Mouse (Mus musculus) liver, adult 2 months (tissue): ENCODE data around the gene Kifc5b. TPM values are rescaled to one million over a fixed set of nuclear protein-coding genes. Genes with fewer than 3 reads are reported as not detected.

ENCODE experiments used
- DNase-seq: peaks from one replicate; pipeline ENCODE4 v3.0.0-alpha.2; 2011; ENCODE audit warnings: low read depth, low spot score; ENCODE audit errors: extremely low read depth
- H3K27ac ChIP-seq: fragments of 200-500 bp; replicated peaks from 2 replicates; pipeline ENCODE4 v1.5.1; 2012; ENCODE audit warnings: low read depth, mild to moderate bottlenecking, control low read depth, inconsistent platforms, low read length; ENCODE audit not compliant: insufficient read depth
- H3K27me3 ChIP-seq: fragments of 200-500 bp; 2 replicates; pipeline ENCODE4 v1.6.1; 2012; ENCODE audit warnings: mild to moderate bottlenecking, moderate library complexity, low read length, inconsistent platforms; ENCODE audit not compliant: control insufficient read depth, insufficient read depth
- H3K36me3 ChIP-seq: fragments of 200-500 bp; 2 replicates; pipeline ENCODE4 v1.6.1; 2012; ENCODE audit warnings: low read length, inconsistent platforms; ENCODE audit not compliant: control insufficient read depth, insufficient read depth
- H3K4me1 ChIP-seq: fragments of 200-500 bp; 2 replicates; pipeline ENCODE4 v1.6.1; 2011; ENCODE audit warnings: low read length; ENCODE audit not compliant: control insufficient read depth, insufficient read depth
- H3K4me3 ChIP-seq: fragments of 200-500 bp; 2 replicates; pipeline ENCODE4 v1.5.1; 2011; ENCODE audit warnings: low read depth, mild to moderate bottlenecking, control low read depth, low read length, moderate library complexity; ENCODE audit not compliant: insufficient read depth
- H3K79me2 ChIP-seq: fragments of 200-500 bp; 2 replicates; pipeline ENCODE4 v1.6.1; 2012; ENCODE audit warnings: inconsistent platforms, mild to moderate bottlenecking, low read length, moderate library complexity; ENCODE audit not compliant: control insufficient read depth, insufficient read depth
- H3K9ac ChIP-seq: fragments of 200-500 bp; 2 replicates; pipeline ENCODE4 v1.6.1; 2012; ENCODE audit warnings: low read depth, mild to moderate bottlenecking, control low read depth, inconsistent platforms, low read length
- CTCF ChIP-seq: fragments of 200-500 bp; IDR thresholded peaks from 2 replicates; pipeline ENCODE4 v1.5.1; 2011; ENCODE audit warnings: low read depth, low read length, control low read depth
- POLR2A ChIP-seq: fragments of 200-500 bp; IDR thresholded peaks from 2 replicates; pipeline ENCODE4 v1.6.1; 2011; ENCODE audit warnings: low read length, control low read depth; ENCODE audit not compliant: insufficient read depth; ENCODE audit errors: extremely low read depth
- WGBS: fragments of 180-500 bp; shearing (Covaris S2); methylation state at CpG from one replicate; pipeline ENCODE4 v1.1.7; 2018; 5-methylcytosine and 5-hydroxymethylcytosine counted together
- polyA plus RNA-seq: library from polyadenylated mRNA; depleted of rRNA; stranded (reverse); fragments of >200 nt; gene quantifications from 2 replicates; pipeline ENCODE4 v1.2.3, GENCODE M21; 2012
- total RNA-seq: library from RNA; depleted of rRNA; stranded (reverse); fragments of >200 nt; gene quantifications from 2 replicates; pipeline ENCODE4 v1.2.3, GENCODE M21; 2014

Gene Kifc5b
- total and polyA plus RNA-seq, 2 experiments = 0.45 to 0.55 TPM

GRCm38 (mm10) chr17:26951952-26952877, 35.3 kb downstream of the Kifc5b start:
- no peak overlapping the region for H3K9ac ChIP-seq
- no peaks in the 10 kb centered on the region for H3K27me3 ChIP-seq
- no peaks in the 10 kb centered on the region for H3K36me3 ChIP-seq
- WGBS = 36% methylated on average over 23 of the region's 23 CpGs
- H3K79me2 ChIP-seq = no peaks in the 10 kb centered on the region
- peaks cover 2% of the 10 kb centered on the region; the same call in 1 of the 2 replicates for H3K4me1 ChIP-seq
- H3K4me3 ChIP-seq = no peak overlapping the region
- TF ChIP-seq CTCF = no peak
- no peak for TF ChIP-seq POLR2A
- no peak overlapping the region for H3K27ac ChIP-seq
- no peak for DNase-seq

- Histone ChIP-seq H3K4me3 (no peak overlapping the region), H3K9ac (no peak overlapping the region), H3K27me3 (no peaks in the 10 kb centered on the region), H3K4me1 (no peaks in the 10 kb centered on the region), H3K36me3 (no peaks in the 10 kb centered on the region), H3K79me2 (no peaks in the 10 kb centered on the region), H3K27ac (no peak overlapping the region)
- whole genome bisulfite sequencing = 63% methylated on average over 6 of the region's 6 CpGs
- TF ChIP-seq POLR2A (no peak), CTCF (no peak)
- no peak for DNase-seq
These were observed 36.3 kb downstream of the Kifc5b start for GRCm38 (mm10) chr17:26953201-26953600.

GRCm38 (mm10) chr17:26953726-26954125, 36.8 kb downstream of the Kifc5b start:
- Histone ChIP-seq H3K4me1 (no peaks in the 10 kb centered on the region), H3K27ac (no peak overlapping the region), H3K79me2 (no peaks in the 10 kb centered on the region), H3K9ac (no peak overlapping the region), H3K36me3 (no peaks in the 10 kb centered on the region), H3K27me3 (no peaks in the 10 kb centered on the region), H3K4me3 (no peak overlapping the region)
- no peak for DNase-seq
- 38% methylated on average over 14 of the region's 16 CpGs for WGBS
- no peak for TF ChIP-seq CTCF
- no peak for TF ChIP-seq POLR2A

GRCm38 (mm10) chr17:26956309-26956708, 39.4 kb downstream of the Kifc5b start:
- DNase-seq = no peak
- 56% methylated on average over 5 of the region's 5 CpGs for WGBS
- H3K79me2 ChIP-seq = no peaks in the 10 kb centered on the region
- no peaks in the 10 kb centered on the region for H3K36me3 ChIP-seq
- no peak for TF ChIP-seq POLR2A
- TF ChIP-seq CTCF = no peak
- no peak overlapping the region for H3K4me3 ChIP-seq
- no peaks in the 10 kb centered on the region for H3K4me1 ChIP-seq
- no peak overlapping the region for H3K9ac ChIP-seq
- H3K27ac ChIP-seq = no peak overlapping the region
- no peaks in the 10 kb centered on the region for H3K27me3 ChIP-seq

GRCm38 (mm10) chr17:26956895-26957294, 40.0 kb downstream of the Kifc5b start:
- no peak for DNase-seq
- Histone ChIP-seq H3K9ac (no peak overlapping the region), H3K27me3 (no peaks in the 10 kb centered on the region), H3K79me2 (no peaks in the 10 kb centered on the region), H3K36me3 (no peaks in the 10 kb centered on the region), H3K4me3 (no peak overlapping the region), H3K27ac (no peak overlapping the region), H3K4me1 (no peaks in the 10 kb centered on the region)
- TF ChIP-seq POLR2A (no peak), CTCF (no peak)
- 89% methylated on average over 18 of the region's 18 CpGs for whole genome bisulfite sequencing

GRCm38 (mm10) chr17:26957872-26958271, 41.0 kb downstream of the Kifc5b start:
- Histone ChIP-seq H3K27ac (no peak overlapping the region), H3K4me3 (no peak overlapping the region), H3K4me1 (no peaks in the 10 kb centered on the region), H3K27me3 (no peaks in the 10 kb centered on the region), H3K9ac (no peak overlapping the region), H3K79me2 (no peaks in the 10 kb centered on the region), H3K36me3 (no peaks in the 10 kb centered on the region)
- TF ChIP-seq POLR2A (no peak), CTCF (no peak)
- 97% methylated on average over 5 of the region's 5 CpGs for WGBS
- no peak for DNase-seq
